Mouse (Mus musculus): ENCODE data around the gene Mrpl53. TPM values are rescaled to one million over a fixed set of nuclear protein-coding genes. Genes with fewer than 3 reads are reported as not detected.
A peak's percentile ranks its signal among the peaks of the same experiment; 100 is the strongest.

Gene Mrpl53
- polyA plus RNA-seq, 1 experiment: 29.5 TPM

GRCm38 (mm10) chr6:83087205-83087925, 21.5 kb upstream of the Mrpl53 start:
- Histone ChIP-seq H3K4me1 (ENCODE audit: control insufficient read depth, insufficient read depth, low read length) (no peaks in the 10 kb centered on the region), H3K9me3 (replicated peaks; ENCODE audit: control insufficient read depth, insufficient read depth, low read length, poor library complexity, severe bottlenecking) (no peaks in the 10 kb centered on the region)

GRCm38 (mm10) chr6:83087926-83088260, 20.9 kb upstream of the Mrpl53 start:
- Histone ChIP-seq H3K9me3 (replicated peaks; ENCODE audit: control insufficient read depth, insufficient read depth, low read length, poor library complexity, severe bottlenecking) (no peaks in the 10 kb centered on the region), H3K4me1 (ENCODE audit: control insufficient read depth, insufficient read depth, low read length) (no peaks in the 10 kb centered on the region), H3K4me3 (ENCODE audit: low read depth, low read length) (peak overlapping the region; percentile 39), H3K27ac (ENCODE audit: insufficient read depth, low read length) (no peak overlapping the region), H3K36me3 (ENCODE audit: control insufficient read depth, insufficient read depth, low read length, poor library complexity, severe bottlenecking) (no peaks in the 10 kb centered on the region), H3K9ac (ENCODE audit: low read depth, poor library complexity, severe bottlenecking) (peak overlapping the region; percentile 40; the same call in 1 of the 2 replicates), H3K27me3 (ENCODE audit: control insufficient read depth, insufficient read depth, low read length, poor library complexity, severe bottlenecking) (no peaks in the 10 kb centered on the region)
- TF ChIP-seq POLR2A (IDR thresholded peaks at IDR 0.05; ENCODE audit: insufficient read depth, low read length) (no peak), CTCF (IDR thresholded peaks at IDR 0.05; ENCODE audit: low read depth, low read length) (no peak), EP300 (IDR thresholded peaks at IDR 0.05; ENCODE audit: insufficient read depth, low read depth, low read length) (no peak)

More at GRCm38 (mm10) chr6:83087205-83087925, 21.5 kb upstream of the Mrpl53 start:
- H3K9ac ChIP-seq (ENCODE audit: low read depth, poor library complexity, severe bottlenecking): peak overlapping the region; percentile 40
- no peak overlapping the region for H3K27ac ChIP-seq (ENCODE audit: insufficient read depth, low read length)
- H3K36me3 ChIP-seq (ENCODE audit: control insufficient read depth, insufficient read depth, low read length, poor library complexity, severe bottlenecking): no peaks in the 10 kb centered on the region
- no peaks in the 10 kb centered on the region for H3K27me3 ChIP-seq (ENCODE audit: control insufficient read depth, insufficient read depth, low read length, poor library complexity, severe bottlenecking)
- peak overlapping the region; percentile 39 for H3K4me3 ChIP-seq (ENCODE audit: low read depth, low read length)
- TF ChIP-seq POLR2A (IDR thresholded peaks at IDR 0.05; ENCODE audit: insufficient read depth, low read length) (no peak), EP300 (IDR thresholded peaks at IDR 0.05; ENCODE audit: insufficient read depth, low read depth, low read length) (no peak), CTCF (IDR thresholded peaks at IDR 0.05; ENCODE audit: low read depth, low read length) (no peak)

- no peak overlapping the region for H3K9ac ChIP-seq (ENCODE audit: low read depth, poor library complexity, severe bottlenecking)
- H3K27me3 ChIP-seq (ENCODE audit: control insufficient read depth, insufficient read depth, low read length, poor library complexity, severe bottlenecking): no peaks in the 10 kb centered on the region
Observed at GRCm38 (mm10) chr6:83092416-83093127, 16.3 kb upstream of the Mrpl53 start.

GRCm38 (mm10) chr6:83095968-83096367, 12.9 kb upstream of the Mrpl53 start:
- Histone ChIP-seq H3K4me1 (ENCODE audit: control insufficient read depth, insufficient read depth, low read length) (no peaks in the 10 kb centered on the region), H3K27me3 (ENCODE audit: control insufficient read depth, insufficient read depth, low read length, poor library complexity, severe bottlenecking) (no peaks in the 10 kb centered on the region), H3K9ac (ENCODE audit: low read depth, poor library complexity, severe bottlenecking) (no peak overlapping the region), H3K4me3 (ENCODE audit: low read depth, low read length) (no peak overlapping the region), H3K9me3 (replicated peaks; ENCODE audit: control insufficient read depth, insufficient read depth, low read length, poor library complexity, severe bottlenecking) (no peaks in the 10 kb centered on the region), H3K27ac (ENCODE audit: insufficient read depth, low read length) (no peak overlapping the region), H3K36me3 (ENCODE audit: control insufficient read depth, insufficient read depth, low read length, poor library complexity, severe bottlenecking) (no peaks in the 10 kb centered on the region)
- no peak for TF ChIP-seq POLR2A (IDR thresholded peaks at IDR 0.05; ENCODE audit: insufficient read depth, low read length)
- TF ChIP-seq CTCF (IDR thresholded peaks at IDR 0.05; ENCODE audit: low read depth, low read length): no peak
- no peak for TF ChIP-seq EP300 (IDR thresholded peaks at IDR 0.05; ENCODE audit: insufficient read depth, low read depth, low read length)

More at GRCm38 (mm10) chr6:83092416-83093127, 16.3 kb upstream of the Mrpl53 start:
- Histone ChIP-seq H3K27ac (ENCODE audit: insufficient read depth, low read length) (no peak overlapping the region), H3K36me3 (ENCODE audit: control insufficient read depth, insufficient read depth, low read length, poor library complexity, severe bottlenecking) (no peaks in the 10 kb centered on the region), H3K4me3 (ENCODE audit: low read depth, low read length) (no peak overlapping the region), H3K4me1 (ENCODE audit: control insufficient read depth, insufficient read depth, low read length) (no peaks in the 10 kb centered on the region), H3K9me3 (replicated peaks; ENCODE audit: control insufficient read depth, insufficient read depth, low read length, poor library complexity, severe bottlenecking) (no peaks in the 10 kb centered on the region)
- TF ChIP-seq CTCF (IDR thresholded peaks at IDR 0.05; ENCODE audit: low read depth, low read length) (no peak), EP300 (IDR thresholded peaks at IDR 0.05; ENCODE audit: insufficient read depth, low read depth, low read length) (no peak), POLR2A (IDR thresholded peaks at IDR 0.05; ENCODE audit: insufficient read depth, low read length) (no peak)

GRCm38 (mm10) chr6:83098411-83098810, 10.4 kb upstream of the Mrpl53 start:
- Histone ChIP-seq H3K9me3 (replicated peaks; ENCODE audit: control insufficient read depth, insufficient read depth, low read length, poor library complexity, severe bottlenecking) (no peaks in the 10 kb centered on the region), H3K4me1 (ENCODE audit: control insufficient read depth, insufficient read depth, low read length) (no peaks in the 10 kb centered on the region), H3K9ac (ENCODE audit: low read depth, poor library complexity, severe bottlenecking) (no peak overlapping the region), H3K36me3 (ENCODE audit: control insufficient read depth, insufficient read depth, low read length, poor library complexity, severe bottlenecking) (no peaks in the 10 kb centered on the region), H3K27ac (ENCODE audit: insufficient read depth, low read length) (no peak overlapping the region), H3K27me3 (ENCODE audit: control insufficient read depth, insufficient read depth, low read length, poor library complexity, severe bottlenecking) (no peaks in the 10 kb centered on the region), H3K4me3 (ENCODE audit: low read depth, low read length) (no peak overlapping the region)
- TF ChIP-seq EP300 (IDR thresholded peaks at IDR 0.05; ENCODE audit: insufficient read depth, low read depth, low read length) (no peak), POLR2A (IDR thresholded peaks at IDR 0.05; ENCODE audit: insufficient read depth, low read length) (no peak)

GRCm38 (mm10) chr6:83101316-83101687, 7.5 kb upstream of the Mrpl53 start, which contains the start of the genes Ccdc142 and Gm42688:
TSS of gene Ccdc142 (plus strand) at chr6:83101601.
TSS of gene Gm42688 (plus strand) at chr6:83101617.
- no peaks in the 10 kb centered on the region for H3K4me1 ChIP-seq (ENCODE audit: control insufficient read depth, insufficient read depth, low read length)
- H3K4me3 ChIP-seq (ENCODE audit: low read depth, low read length): peak within 1 kb of the TSS; percentile 87
- TF ChIP-seq EP300 (IDR thresholded peaks at IDR 0.05; ENCODE audit: insufficient read depth, low read depth, low read length): no peak
- peak; percentile 46 for TF ChIP-seq CTCF (IDR thresholded peaks at IDR 0.05; ENCODE audit: low read depth, low read length)
- H3K27me3 ChIP-seq (ENCODE audit: control insufficient read depth, insufficient read depth, low read length, poor library complexity, severe bottlenecking): no peaks in the 10 kb centered on the region
- no peaks in the 10 kb centered on the region for H3K36me3 ChIP-seq (ENCODE audit: control insufficient read depth, insufficient read depth, low read length, poor library complexity, severe bottlenecking)
- no peaks in the 10 kb centered on the region for H3K9me3 ChIP-seq (replicated peaks; ENCODE audit: control insufficient read depth, insufficient read depth, low read length, poor library complexity, severe bottlenecking)
- H3K27ac ChIP-seq (ENCODE audit: insufficient read depth, low read length): no peak within 1 kb of the TSS
- peak within 1 kb of the TSS; percentile 42 for H3K9ac ChIP-seq (ENCODE audit: low read depth, poor library complexity, severe bottlenecking)
